Mouse (Mus musculus) cerebellum, adult 18-20 months (tissue): Measurements from ENCODE around the gene Tnpo1.
"Not testable (repeated sequence)": the region's sequence is repeated elsewhere in the genome, so short reads cannot be mapped to it uniquely, and the experiment has no call there.

Source experiments
- DNase-seq, 2 experiments: peaks; one replicate each; pipeline ENCODE4 v3.0.0; 2021

The Tnpo1 gene

GRCm38 (mm10) chr13:98883774-98884173 is 42.4 kb downstream of the Tnpo1 start:
- DNase-seq = no peak

DNA sequence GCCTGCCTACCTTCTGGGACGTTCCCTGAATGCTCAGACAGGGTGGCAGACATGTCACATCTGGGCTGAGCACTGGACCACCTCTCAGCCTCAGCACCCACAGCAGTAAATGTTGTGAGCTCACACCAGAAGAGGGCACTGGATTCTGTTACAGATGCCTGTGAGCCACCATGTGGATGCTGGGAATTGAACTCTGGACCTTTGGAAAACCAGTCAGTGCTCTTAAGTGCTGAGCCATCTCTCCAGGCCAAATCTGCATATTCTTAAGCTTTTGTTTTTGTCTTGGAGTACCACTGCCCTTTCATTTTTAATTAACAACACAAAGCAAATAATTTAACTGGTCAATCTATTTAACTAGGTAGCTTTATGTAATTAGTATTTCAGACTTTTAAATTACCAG is 44.2 kb downstream of the Tnpo1 start:
- no peak for DNase-seq

- DNase-seq = no peak
Measured at GRCm38 (mm10) chr13:98880336-98880735, 45.8 kb downstream of the Tnpo1 start.

DNA sequence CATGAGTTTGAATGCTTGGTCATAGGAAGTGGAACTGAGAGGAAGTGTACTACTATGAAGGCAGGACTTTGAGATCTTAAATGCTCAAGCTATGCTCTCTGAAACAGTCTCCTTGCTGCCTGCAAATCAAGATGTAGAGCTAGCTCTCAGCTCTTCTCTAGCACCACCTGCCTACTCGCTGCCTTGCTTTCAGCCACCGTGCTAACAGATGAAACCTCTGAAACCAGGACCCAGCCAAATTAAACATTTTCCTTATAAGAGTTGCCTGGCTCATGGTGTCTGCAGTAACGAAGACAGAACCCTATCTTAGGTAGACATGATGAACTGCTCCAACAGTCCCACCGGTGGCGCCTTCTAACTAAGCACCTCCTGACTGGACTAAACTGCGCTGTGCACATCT is 46.8 kb downstream of the Tnpo1 start:
- no peak for DNase-seq

GRCm38 (mm10) chr13:98877165-98877564 is 49.0 kb downstream of the Tnpo1 start:
- no peak for DNase-seq

GRCm38 (mm10) chr13:98874727-98875126 is 51.5 kb downstream of the Tnpo1 start:
- no peak for DNase-seq

DNA sequence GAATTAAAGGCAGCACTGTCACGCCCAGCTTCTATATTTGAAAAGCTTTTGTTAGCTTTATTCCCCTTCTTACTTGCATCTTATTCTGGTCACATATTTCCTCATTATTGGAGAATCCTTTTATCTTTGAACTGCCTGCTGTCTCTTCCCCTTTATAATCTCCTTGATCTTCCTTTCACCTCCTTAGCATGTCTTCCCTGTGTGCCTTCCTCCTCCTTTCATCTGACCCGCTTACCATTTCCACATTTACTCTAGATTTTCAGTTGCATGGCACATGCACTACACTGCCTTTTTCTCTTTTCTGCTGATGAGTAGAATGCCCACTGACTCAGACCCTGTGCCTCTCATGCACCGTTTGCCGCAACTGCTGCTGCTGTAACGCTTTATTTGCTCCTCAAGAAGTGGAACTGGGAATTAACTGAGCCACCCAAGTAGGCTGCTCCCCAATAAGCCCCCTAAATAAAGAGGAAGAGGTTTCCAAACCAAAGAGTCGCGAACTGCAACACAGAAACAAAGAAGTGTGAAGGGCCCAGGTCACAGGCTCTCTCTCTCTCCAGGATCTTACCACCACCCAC is 53.8 kb downstream of the Tnpo1 start:
- DNase-seq = no peak

DNA sequence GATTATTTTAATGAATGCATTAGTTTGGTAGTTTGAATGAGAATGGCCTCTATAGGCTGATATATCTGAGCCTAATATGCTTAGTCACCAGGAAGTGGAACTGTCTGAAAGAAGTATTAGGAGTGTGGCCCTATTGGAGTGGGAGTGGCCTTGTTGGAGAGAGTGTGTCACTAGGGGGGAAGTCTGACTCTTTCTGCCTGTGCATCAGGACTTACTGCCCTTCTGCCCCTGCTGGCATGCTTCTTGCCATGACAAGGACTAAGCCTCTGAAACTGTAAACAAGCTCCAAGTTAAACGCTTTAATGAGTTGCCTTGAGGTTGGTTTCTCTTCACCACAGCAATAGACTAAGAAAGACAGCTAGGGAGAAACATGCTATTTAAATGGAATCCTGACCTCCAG is 54.9 kb downstream of the Tnpo1 start:
- DNase-seq = no peak

DNA sequence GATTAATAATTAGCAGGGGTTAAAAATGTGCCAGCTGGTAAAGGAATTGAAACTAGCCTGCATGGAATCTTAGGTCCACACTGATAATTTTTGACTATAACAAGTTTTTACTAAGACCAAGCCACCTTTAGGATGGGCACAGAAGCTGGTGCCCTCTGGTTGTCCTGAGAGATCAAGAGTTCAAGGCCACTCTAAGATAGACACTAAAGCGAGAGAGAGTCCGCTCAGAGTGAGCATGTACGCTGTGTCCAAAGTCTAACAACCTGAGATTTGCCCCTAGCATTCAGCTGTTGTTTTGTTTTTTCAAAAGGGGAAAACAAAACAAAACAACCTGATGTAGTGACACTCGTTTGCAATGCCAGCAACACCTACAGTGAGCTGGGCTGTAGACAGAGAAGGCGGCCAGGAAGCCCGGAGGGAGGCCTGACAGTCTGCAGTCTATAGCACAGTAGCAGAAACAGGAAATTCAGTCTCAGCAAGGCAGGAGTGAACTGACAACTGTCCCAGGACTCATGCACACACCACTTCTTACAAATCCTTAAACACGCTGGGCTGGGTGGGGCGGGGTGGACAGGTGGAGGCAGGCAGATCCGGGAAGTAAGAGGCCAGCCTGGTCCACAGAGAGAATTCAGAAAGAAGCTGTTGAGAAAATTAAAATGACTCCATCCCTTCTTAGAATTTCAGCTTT is 57.8 kb downstream of the Tnpo1 start:
- DNase-seq = no peak

DNA sequence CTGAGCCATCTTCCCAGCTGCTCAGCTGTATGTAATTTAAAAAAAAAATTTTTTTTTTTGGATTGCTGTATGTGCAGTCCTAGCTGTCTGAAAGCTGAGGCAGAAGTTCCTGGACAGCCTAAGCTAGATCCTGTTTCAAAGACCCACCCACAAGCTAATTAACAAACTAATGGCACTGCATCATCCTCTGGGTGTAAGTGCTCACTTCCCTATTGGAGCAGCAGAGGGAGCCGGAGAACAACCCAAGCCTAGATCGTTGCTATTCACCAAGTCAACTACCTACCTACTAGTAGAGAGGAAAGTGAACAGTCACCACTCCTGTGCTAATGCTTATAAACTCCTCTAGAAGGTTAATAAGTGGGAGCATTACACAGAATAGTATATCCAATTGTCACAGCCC is 58.4 kb downstream of the Tnpo1 start:
- peak; percentile 37 to 53 for DNase-seq

DNA sequence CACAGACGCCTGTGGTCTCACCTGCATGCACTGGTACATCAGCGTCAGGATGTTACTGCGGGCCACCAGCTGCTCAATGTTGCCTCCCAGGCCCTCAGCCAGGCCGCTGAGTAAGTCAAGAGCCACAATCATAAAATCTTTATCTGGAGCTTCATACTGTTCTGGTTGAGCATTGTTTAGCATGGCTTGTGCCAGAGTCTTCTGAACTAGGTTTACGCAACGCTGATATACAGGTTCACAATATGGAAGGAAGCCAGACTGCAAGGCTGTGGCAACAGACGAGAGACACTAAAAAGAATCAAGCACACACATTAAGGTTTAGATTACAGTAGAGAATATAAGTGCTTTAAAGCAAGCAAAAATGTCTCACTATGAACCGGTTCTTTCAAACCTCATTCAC is 70.9 kb downstream of the Tnpo1 start:
- DNase-seq = no peak

DNA sequence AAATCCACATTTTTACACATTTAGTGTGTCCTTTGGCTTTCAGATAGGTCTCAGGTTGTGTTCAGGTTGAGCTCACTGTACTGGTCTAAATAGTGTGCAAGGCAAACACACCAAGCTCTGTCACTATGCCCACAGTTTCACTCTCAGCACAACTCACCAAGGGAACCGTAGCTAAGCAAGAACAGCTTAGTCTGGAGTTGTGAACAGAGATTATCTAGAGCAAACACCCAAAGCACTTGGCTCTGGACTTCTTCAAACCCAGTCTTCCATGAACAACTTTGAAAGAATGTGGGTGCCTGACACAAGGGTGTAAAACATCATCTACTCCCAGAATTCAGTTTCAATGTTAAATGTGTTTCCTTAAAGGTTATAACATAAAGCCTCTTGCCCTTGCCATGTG is 80.4 kb downstream of the Tnpo1 start:
- DNase-seq = no peak

DNA sequence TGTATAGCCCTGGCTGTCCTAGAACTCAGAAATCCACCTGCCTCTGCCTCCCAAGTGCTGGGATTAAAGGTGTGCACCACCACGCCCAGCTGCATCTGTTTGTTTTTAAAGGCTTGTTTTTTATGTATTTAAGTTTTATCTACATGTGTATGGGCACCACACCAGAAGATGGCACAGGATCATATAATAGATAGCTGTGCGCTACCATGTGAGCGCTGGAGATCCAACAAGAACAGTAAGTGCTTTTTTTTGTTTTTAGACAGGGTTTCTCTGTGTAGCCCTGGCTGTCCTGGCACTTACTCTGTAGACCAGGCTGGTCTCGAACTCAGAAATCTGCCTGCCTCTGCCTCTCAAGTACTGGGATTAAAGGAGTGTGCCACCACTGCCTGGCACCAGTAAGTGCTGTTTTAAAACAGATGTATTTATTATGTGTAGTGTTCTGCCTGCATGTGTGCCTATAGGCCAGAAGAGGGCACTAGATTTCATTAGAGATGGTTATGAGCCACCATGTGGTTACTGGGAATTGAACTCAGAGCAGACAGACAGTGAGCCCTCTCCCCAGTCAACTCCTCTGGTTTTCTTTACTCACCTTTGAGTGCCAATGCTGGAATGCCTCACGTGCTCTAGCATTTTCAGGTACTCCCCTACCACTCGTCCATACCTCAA is 89.6 kb downstream of the Tnpo1 start:
- DNase-seq = no peak

DNA sequence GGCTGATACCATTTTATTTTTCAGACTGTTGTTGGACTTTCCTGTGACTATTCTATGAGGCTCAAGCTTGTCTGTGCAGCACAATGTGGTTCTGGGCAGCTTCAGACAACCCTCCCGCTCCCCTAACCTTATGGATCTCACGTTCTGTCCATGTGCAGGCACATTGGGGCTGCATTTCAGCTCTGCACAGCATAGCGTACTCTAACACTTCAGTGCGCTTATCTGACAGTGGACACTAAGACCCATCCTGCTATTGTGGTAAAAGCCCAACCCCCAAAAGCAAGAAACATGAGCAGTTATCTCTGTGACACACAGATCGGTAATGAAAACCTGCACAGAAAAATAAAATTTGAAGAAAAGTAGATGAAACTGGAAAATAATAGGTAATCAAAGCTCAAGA is 90.4 kb downstream of the Tnpo1 start:
- no peak for DNase-seq

DNA sequence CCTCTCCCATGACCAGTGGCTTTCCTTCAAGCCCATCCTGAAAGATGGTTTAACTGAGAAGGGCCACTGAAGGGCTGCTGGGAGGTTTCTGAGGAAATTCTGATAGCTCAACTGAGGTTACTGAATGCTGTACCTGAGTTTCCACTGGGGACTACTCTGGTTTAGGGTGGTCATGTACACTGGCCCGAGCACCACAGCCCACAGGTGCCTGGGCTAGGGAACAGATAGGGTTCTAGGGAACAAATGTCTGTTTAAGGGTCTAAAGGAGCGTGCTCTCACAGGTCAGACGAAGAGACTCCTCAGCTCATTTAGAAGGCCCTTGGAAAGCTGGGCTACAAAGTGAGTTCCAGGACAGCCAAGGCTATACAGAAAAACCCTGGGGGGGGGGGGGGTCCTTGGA is 91.5 kb downstream of the Tnpo1 start:
- DNase-seq = no peak

- DNase-seq = no peak
Measured at GRCm38 (mm10) chr13:98834199-98834598, 92.0 kb downstream of the Tnpo1 start.

DNA sequence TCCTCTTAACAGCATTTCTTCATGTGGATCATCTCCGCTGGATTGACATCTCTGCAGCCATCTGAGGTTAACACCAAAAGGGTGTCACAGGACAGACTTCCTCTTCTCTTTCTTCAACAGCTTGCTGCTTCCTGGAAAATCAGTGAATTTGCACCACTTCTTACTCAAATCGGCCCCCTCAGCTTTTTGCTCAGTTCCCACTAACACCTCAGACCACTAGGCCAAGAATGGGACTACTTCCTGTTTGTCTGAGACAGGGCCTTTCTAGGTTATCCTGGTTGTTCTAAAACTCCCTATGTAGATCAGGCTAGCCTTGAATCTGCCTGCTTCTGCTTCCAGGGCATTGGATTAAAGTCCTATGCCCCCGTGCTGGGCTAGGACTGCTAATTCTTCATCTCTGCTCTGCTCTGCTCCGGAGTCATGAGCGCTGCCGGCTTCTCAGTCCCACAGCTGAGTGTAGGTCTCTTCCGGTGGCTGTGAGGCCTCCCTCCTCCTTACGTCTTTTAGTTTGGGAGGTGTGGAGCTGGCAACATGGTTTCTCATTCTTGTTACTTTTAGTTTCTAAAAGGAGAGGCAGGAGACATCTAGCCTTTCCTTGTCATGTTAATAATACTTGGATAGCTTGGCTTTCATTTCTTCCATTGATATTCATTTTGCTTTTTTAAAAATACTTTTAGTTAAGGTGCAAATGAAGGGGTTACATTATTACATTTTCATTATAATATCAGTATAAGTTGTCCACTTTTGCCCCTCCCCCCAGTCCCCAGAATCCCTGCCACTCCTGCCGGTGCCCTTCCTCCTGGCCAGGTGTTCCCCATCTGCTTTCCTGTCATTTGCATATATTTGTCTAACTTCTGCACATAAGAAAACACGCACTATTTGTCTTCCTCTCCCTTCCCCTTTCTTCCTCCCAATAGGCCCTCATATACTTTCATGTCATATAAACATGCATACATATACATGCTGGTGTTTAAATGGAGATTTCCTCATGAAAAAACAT is 93.4 kb downstream of the Tnpo1 start:
- no peak for DNase-seq

DNA sequence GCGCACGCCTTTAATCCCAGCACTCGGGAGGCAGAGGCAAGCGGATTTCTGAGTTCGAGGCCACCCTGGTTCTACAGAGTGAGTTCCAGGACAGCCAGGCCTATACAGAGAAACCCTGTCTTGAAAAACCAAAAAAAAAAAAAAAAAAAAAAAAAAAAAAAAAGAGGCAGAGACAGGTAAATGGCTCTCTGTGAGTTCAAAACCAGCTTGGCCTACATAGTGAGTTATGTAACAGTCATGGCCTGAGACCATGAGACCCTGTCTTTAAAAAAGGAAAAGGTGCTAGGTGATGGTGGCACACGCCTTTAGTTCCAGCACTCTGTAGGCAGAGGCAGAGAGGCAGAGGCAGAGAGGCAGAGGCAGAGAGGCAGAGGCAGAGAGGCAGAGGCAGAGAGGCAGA is 97.2 kb downstream of the Tnpo1 start:
- not testable (repeated sequence) for DNase-seq

GRCm38 (mm10) chr13:98825574-98825973 is 100.6 kb downstream of the Tnpo1 start:
- no peak for DNase-seq

DNA sequence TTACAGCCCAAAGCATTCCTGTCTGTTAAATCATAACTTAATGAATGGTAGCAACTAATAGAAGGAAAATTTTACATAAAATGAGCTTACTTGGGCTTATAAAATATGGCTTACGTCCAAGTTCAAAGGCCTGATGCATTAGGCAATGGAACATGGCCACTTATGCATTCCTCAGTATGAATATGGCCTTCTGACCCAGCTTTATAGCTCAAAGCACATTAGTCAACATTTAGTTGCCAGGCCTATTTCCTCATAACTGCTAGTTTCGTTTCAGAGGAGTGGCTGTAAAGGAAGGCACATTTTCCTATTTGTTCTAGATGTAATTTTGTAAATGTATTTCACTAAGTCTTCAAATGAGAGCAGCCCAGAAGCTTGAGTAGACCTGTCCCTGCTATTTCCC is 107.1 kb downstream of the Tnpo1 start:
- DNase-seq = no peak

- no peak for DNase-seq
Measured at GRCm38 (mm10) chr13:98818205-98818604, 108.0 kb downstream of the Tnpo1 start.

DNA sequence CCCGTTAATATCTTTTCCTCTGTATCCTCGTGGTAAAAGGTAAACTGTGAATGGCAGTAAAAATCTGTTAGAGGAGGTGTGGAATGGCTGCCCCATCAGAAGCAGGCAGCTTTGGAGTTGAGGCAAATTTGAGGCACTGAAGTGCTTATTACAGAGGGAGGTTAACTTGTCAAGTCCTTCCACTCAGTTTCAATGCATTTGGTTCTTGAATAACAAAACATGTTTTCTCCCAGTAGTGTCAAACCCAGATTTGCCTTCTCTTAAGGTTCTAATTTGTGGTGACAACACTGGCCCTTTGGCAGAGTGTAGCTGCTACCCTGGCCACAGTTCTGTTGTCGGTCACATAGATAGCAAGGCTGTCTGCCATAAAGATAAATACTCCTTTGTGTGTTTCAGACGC is 108.4 kb downstream of the Tnpo1 start:
- no peak for DNase-seq

DNA sequence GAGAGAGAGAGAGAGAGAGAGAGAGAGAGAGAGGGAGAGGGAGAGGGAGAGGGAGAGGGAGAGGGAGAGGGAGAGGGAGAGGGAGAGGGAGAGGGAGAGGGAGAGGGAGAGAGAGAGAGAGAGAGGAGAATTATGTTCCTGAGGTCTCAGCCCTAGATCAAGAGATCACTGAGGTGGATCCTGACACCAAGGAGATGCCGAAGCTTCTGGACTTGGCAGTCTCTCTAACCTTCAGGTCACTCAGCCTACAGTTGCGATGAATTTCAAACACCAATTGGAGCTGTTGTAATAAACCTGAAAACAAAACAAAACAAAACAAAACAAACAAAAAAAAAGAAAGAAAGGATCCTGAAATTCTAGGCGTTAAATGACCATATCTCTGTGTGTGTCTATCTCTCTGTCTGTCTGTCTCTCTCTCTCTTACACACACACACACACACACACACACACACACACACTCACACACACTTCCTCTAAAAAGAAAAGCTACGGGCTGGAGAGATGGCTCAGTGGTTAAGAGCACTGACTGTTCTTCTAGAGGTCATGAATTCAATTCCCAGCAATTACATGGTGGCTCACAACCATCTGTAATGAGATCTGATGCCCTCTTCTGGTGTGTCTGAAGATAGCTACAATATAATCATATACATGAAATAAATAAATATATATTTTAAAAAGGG is 109.1 kb downstream of the Tnpo1 start:
- not testable (repeated sequence) for DNase-seq
